Mouse (Mus musculus): ENCODE results near the gene Slc11a1.

Gene Slc11a1

DNA sequence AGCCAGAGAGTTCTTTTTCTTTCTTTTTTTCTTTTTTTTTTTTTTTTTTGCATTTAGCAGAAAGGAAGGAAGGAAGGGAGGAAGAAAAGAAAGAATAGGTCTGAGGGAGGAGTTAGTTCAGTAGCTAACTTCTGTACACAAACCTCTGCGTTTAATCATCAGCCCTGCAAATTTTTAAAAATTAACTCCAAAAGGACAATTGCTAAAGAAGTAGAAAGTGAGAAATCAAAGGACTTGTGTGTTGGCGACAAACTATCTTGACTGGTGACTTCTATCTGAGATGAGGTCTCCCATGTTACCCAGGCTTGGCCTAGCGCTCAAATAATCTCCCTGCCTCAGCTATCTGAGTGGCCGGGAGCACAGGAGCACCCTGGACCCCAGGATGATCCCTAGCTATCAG is 29.2 kb downstream of the Slc11a1 start:
- no peak for DNase-seq (ENCODE audit: low read depth in 2 of 2, low spot score in 2 of 2)

DNA sequence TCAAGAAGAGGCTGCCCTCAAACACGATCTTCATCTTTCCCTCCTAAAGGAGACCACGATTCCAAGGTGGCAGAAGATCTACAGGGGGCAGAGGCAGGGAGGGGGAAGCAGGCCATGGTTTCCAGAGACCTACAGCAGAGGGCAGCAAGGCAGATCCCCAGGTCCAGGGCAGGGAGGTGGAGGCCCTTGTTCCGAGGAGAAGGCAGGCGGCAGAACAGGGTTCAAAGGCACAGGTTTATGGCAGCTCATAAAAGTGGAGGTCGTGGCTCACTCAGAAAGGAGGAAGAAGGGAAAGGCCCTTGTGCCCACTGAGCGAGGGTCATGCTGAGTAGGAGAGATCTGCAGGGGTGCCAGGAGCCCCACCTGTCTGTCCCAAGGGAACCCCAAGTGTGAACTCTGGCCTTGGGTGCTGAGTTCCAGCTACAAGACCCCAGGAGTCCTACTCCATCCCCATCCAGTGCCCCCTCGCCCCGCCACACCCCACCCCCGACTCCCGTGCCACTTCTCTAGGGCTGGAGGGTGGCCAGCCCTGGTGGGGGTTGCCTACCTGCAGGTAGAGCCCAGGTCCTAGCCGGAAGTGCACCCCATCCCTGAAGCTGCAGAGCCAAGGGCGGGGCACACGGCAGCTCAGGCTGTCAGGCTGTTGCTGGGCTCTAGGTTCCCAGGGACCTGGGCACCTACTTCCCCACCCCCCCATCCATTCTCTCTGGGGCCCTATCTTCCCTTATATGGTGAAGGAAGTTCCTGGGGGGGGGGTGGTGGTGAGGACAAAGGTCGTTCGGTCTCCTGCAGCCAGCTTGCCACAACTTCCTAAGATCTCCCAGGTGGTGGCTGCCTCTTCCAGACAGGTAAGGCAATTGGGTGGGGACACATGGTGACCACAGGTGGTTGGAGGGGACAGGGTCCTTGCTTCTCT is 33.9 kb downstream of the Slc11a1 start, which contains the start of gene Vil1:
Vil1 (plus strand) TSS at position 788 of the 916 bp plus-strand sequence.
- no peak for DNase-seq (ENCODE audit: low read depth in 2 of 2, low spot score in 2 of 2)

DNA sequence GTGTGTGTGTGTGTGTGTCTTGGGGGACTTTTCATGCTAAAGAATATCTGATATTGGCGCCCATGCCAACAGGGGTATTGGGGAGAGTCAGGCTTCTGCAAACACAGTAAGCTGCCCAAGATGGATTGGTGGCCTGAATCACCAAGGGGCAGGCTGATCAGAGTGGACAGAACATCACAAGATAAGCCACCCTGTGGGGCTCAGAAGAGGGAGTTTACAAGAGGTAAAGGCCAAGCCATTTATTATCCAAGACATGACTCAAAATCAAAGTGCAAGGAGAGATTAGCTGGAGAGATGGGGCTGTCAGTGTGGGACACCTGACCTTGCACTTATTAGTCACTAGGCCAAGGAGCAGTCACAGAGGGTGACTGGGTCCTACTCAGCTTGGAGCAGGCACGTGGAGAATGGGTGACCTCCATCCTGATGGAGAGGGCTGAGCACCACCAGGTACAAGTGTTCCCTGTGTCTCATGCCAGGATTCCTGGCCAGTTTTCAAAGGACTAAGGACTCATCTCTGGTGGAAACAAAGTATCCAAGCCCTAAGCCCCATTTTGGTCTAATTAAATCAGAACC is 36.8 kb downstream of the Slc11a1 start:
- DNase-seq (ENCODE audit: low read depth in 2 of 2, low spot score in 2 of 2): no peak

DNA sequence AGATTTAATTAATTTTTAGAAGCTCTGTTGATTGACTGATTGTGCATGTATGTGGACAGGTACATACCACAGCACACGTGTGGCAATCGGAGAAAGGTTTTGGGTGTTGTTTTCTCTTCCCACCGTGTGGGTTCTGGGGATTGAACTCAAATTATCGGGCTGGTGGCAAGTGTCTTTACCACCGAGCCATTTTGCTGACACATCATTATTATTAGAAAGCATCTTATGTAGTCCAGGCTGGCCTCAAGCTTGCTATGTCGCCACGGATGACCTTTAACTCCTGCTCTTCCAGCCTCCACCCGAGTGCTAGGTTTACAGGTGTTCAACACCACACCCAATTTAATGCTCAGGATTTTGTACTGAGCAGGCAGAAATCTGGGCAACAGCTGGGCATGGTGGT is 37.7 kb downstream of the Slc11a1 start:
- no peak for DNase-seq (ENCODE audit: low read depth in 2 of 2, low spot score in 2 of 2)

DNA sequence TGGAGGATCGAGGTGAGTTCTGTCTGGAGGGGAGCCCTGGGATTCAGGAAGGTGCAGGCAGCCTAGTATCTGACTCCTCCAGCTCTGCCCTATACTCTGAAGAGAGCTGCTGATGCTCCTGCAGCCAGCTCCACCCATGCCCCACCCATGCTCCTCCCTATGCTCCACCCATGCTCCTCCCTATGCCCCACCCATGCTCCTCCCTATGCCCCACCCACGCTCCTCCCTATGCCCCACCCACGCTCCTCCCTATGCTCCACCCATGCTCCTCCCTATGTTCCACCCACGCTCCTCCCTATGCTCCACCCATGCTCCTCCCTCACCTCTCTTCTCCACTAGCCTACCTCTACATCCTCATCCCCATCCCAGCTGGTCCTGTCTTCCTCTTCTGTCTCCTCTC is 40.1 kb downstream of the Slc11a1 start:
- no peak for DNase-seq (ENCODE audit: low read depth in 2 of 2, low spot score in 2 of 2)

DNA sequence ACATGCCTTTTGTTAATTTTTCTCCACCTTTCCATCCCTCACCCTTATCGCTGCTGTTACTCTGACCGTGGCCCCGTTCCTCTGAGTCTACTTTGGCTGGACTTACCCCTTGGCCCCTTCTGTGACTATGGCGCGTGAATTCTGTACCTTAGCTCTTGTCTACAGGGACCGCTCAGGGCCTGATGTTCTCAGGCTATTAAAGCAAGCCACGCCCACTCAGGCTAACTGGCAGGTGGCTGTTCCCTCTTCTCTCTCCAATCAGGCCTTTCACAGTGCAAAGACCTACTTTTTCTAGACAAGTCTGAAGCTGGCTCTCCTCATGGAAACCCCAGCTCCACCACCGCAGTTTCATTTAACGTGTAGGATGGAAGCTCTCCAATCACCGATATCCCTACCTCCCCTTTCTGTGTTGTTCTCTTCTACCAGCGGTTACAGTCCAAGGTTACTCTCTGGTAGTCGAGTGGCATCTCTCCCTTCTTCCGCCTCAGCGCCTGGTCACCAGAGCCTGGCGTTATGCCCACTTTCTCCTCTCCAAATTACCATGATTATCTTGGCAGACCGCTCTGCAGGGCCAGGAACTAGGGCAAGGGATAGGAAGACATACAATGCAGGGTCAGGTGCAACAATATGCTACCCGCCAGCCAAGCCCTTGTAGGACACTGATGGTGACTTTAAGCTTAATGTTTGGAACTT is 43.9 kb downstream of the Slc11a1 start:
- no peak for DNase-seq (ENCODE audit: low read depth in 2 of 2, low spot score in 2 of 2)

DNA sequence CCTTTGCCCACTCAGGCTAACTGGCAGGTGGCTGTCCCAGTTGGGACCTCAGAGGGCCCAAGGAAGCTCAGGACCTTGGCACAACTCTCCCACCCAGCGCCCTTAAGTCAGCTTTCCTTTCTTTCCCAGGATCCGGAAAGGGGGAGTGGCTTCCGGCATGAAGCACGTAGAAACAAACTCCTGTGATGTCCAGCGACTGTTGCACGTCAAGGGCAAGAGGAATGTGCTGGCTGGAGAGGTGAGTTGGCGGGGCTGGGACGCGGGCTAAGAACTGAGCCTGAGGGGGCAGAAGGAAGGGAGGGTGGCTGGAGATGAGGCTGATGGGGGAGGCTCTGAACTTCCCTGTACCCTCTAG is 44.4 kb downstream of the Slc11a1 start:
- DNase-seq (ENCODE audit: low read depth in 2 of 2, low spot score in 2 of 2): no peak

DNA sequence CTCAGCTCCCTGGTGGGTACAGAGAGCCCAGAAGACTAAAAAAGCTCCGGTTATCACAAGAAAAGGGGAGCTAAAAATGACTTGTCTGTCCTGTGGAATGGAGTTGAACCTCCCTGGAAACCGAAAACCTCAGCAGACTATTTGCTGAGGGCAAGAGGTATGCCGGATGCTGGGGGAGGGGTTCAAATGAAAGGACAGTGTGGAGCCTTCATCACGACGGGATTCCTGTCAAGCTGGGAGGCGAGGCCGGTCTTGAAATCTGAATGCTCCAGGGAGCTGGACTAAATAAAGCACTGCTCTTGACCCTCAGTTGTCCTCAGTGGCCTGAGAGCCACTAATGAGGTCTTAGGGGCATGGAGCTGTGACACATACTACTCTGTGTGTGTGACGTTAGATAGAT is 48.2 kb downstream of the Slc11a1 start:
- no peak for DNase-seq (ENCODE audit: low read depth in 2 of 2, low spot score in 2 of 2)

DNA sequence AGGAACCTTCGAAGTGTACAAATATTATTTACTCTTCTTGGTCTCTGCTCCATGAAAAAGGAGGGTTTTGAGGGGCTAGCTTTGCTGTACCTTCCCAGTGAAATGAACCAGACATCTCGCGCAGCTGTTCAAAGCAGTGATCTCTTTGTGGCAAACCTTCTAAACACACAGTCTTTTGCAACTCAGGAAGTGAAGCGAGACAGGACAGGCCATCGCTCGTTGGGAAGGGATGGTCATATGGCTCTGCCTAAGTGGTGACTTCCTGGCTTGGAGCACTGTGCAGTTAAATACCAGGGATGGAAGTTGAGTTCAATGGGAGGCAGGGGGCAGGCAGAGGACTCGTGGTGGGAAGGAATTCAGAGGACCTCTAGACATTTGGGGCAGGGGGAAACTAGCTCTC is 50.9 kb downstream of the Slc11a1 start:
- no peak for DNase-seq (ENCODE audit: low read depth in 2 of 2, low spot score in 2 of 2)

DNA sequence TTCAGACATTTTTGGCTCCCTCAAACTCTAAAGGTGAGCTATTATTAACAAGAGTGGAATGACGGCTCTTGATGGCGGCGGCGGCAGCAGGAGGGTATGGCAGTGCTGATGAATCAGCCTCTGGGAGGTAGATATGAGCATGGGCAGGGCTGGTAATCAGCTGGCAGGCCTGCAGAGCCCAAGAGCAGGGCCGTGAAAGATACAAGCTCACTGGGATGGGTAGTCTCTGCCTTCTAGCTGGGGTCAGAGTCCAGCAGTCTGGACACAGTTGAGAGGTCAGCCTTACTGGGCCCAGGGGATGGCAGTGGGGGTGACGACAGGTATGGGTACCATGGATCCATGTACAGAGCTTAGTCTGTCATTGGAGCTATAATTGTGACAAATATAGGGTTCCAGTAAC is 58.2 kb downstream of the Slc11a1 start:
- DNase-seq (ENCODE audit: low read depth in 2 of 2, low spot score in 2 of 2): no peak

DNA sequence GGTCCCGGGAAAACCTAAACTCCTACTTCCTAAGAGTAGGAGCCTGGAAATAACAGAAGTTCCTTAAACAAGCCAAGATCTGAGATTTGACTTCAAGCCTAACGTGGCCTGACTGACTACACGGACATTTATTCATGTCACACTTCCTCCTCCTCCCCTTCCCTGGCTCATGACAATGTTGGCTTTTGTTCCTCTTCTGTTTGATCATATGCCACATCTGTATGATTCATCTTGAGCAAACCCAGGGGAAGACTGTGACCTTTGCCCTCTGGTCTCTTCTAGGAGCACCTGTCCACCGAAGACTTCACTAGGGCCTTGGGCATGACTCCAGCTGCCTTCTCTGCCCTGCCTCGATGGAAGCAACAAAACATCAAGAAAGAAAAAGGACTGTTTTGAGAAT is 59.6 kb downstream of the Slc11a1 start:
- no peak for DNase-seq (ENCODE audit: low read depth in 2 of 2, low spot score in 2 of 2)

DNA sequence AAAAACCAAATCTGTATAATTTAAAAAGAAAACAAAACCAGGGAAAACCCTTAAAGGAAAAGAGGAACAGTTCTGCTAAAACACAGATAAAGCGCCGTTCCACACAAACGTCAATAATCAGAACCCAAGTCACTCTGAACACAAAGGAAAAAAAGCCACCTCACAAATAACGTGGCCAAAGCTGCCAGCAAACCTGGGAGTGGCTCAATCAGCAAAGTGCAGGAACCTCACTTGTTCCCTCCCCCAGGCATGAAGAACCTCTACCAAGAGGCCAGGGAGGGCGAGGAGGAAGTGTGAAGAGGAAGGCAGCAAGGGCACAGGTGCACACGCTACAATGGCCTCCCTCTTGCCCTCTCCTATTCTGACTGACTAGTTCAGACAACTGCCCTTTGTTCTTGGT is 60.6 kb downstream of the Slc11a1 start:
- DNase-seq (ENCODE audit: low read depth in 2 of 2, low spot score in 2 of 2): no peak

Data from CD8-positive naive resting alpha-beta T cell, adult 2 months (primary cell).